Mouse (Mus musculus): ENCODE results near the gene Rab11fip4. TPM values are rescaled to one million over a fixed set of nuclear protein-coding genes. Genes with fewer than 3 reads are reported as not detected.

The Rab11fip4 gene
- polyA plus RNA-seq, 1 experiment from 2014 or later, result 0.73 TPM

DNA sequence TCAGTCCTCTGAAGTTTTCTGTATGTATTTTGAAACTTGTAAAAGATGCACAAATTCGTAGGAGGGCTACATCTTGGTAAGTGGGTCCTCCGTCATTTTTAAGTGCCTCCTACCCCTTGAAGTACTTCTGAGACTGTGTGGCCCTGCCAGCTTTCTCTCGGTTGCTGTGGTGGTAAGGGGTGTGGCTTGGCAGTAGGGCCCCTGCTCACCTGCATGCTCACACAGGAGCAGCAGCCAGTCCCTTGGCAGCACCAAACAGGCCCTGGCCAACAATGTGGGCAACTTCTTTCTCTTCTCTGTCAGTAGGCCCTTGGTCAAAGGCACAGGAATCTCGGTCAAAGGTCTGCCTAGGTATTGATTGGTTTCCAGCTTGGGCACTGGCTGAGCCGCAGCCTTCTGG, 82.1 kb downstream of the Rab11fip4 start:
- ATAC-seq (replicated peaks; ENCODE audit: insufficient number of reproducible peaks, low FRiP score, low TSS enrichment), result no peak
- Histone ChIP-seq H3K4me1 (ENCODE audit: control insufficient read depth, insufficient read depth, low read length) (peaks cover 3% of the 10 kb centered on the region; the same call in 1 of the 2 replicates), H3K27me3 (ENCODE audit: control insufficient read depth, insufficient read depth, low read length) (no peaks in the 10 kb centered on the region), H3K9me3 (replicated peaks; ENCODE audit: control insufficient read depth, low read length) (no peaks in the 10 kb centered on the region), H3K36me3 (ENCODE audit: control insufficient read depth, insufficient read depth, low read length) (no peaks in the 10 kb centered on the region), H3K4me2 (no peak overlapping the region), H3K9ac (ENCODE audit: low read depth, low read length) (no peak overlapping the region), H3K4me3 (ENCODE audit: low read depth, low read length) (no peak overlapping the region), H3K27ac (ENCODE audit: low read depth, low read length) (no peak overlapping the region)
- 75% methylated on average over 5 of the region's 5 CpGs for WGBS (ENCODE audit: insufficient replicate concordance)

DNA sequence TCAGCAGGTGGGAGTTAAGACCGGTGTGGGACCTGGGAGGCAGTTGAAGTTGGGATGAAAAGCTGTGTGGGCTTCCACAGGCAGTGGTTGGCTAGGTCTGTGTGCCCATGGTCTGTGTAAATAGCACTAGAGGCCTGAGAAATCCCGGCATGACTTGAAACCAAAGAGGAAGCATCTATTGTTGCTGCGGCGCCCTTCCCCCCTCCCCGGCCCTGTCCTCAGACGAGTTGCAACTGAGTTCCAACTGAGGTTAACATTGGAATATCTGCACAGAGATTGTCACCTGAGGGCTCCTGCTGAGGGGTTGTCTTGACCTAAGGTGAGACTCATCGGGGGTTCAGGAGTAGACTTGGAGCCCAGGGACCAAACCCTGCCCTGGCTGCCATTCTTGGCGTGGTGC, 82.7 kb downstream of the Rab11fip4 start:
- Histone ChIP-seq H3K36me3 (ENCODE audit: control insufficient read depth, insufficient read depth, low read length) (no peaks in the 10 kb centered on the region), H3K9me3 (replicated peaks; ENCODE audit: control insufficient read depth, low read length) (no peaks in the 10 kb centered on the region), H3K4me1 (ENCODE audit: control insufficient read depth, insufficient read depth, low read length) (peaks cover 3% of the 10 kb centered on the region; the same call in 1 of the 2 replicates), H3K4me2 (no peak overlapping the region), H3K27ac (ENCODE audit: low read depth, low read length) (no peak overlapping the region), H3K4me3 (ENCODE audit: low read depth, low read length) (no peak overlapping the region), H3K9ac (ENCODE audit: low read depth, low read length) (no peak overlapping the region), H3K27me3 (ENCODE audit: control insufficient read depth, insufficient read depth, low read length) (no peaks in the 10 kb centered on the region)
- no peak for ATAC-seq (replicated peaks; ENCODE audit: insufficient number of reproducible peaks, low FRiP score, low TSS enrichment)
- WGBS (ENCODE audit: insufficient replicate concordance), result 58% methylated on average over 8 of the region's 8 CpGs

DNA sequence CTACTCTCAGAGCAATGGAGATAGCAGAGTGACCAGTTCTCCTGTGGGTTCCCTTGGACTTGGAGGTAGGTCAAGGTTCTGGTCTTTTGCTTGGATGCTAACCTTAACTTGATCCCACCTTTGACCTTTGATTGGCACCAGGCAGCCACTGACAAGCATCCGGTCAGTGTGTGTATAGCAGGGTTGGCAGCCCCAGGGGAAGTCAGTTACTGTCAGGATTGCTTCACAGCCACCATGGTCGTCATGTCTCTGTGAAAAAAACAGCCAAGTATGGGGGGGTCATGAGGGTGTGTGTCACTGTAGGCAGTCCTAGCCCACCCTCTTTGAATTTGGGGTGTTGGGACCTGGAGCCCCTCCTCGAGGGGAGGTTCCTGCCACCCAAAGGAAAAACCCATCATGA, 83.2 kb downstream of the Rab11fip4 start:
- H3K27ac ChIP-seq (ENCODE audit: low read depth, low read length), result no peak overlapping the region

DNA sequence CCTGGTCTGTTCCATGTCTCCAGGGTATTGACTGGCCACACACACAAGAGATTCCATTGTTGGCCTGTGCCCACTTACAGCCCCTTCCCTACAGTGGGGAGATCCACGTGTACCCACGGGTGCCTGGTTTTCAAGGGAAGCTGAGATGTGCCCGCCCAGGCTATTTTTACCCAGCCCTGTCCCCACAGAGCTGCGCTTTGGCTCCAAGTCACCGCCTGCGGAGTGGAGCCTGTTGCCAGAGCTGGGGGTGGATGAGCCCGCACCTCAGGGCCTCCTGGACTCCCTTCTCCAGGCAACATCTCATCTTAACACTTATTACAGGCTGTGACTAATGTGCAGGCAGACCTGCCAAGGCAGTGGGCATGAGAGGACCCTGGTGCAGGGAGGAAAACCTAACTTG, 83.6 kb downstream of the Rab11fip4 start:
- 74% methylated on average over 7 of the region's 7 CpGs for WGBS (ENCODE audit: insufficient replicate concordance)
- H3K36me3 ChIP-seq (ENCODE audit: control insufficient read depth, insufficient read depth, low read length), result no peaks in the 10 kb centered on the region
- no peak overlapping the region for H3K4me3 ChIP-seq (ENCODE audit: low read depth, low read length)
- H3K4me1 ChIP-seq (ENCODE audit: control insufficient read depth, insufficient read depth, low read length), result peaks cover 3% of the 10 kb centered on the region; the same call in 1 of the 2 replicates
- no peaks in the 10 kb centered on the region for H3K9me3 ChIP-seq (replicated peaks; ENCODE audit: control insufficient read depth, low read length)
- H3K27ac ChIP-seq (ENCODE audit: low read depth, low read length), result no peak overlapping the region
- H3K9ac ChIP-seq (ENCODE audit: low read depth, low read length), result no peak overlapping the region
- no peak overlapping the region for H3K4me2 ChIP-seq
- no peak for ATAC-seq (replicated peaks; ENCODE audit: insufficient number of reproducible peaks, low FRiP score, low TSS enrichment)
- no peaks in the 10 kb centered on the region for H3K27me3 ChIP-seq (ENCODE audit: control insufficient read depth, insufficient read depth, low read length)

More for the DNA sequence above, 83.2 kb downstream of the Rab11fip4 start:
- H3K27me3 ChIP-seq (ENCODE audit: control insufficient read depth, insufficient read depth, low read length), result no peaks in the 10 kb centered on the region
- no peak overlapping the region for H3K9ac ChIP-seq (ENCODE audit: low read depth, low read length)
- no peak overlapping the region for H3K4me3 ChIP-seq (ENCODE audit: low read depth, low read length)
- ATAC-seq (replicated peaks; ENCODE audit: insufficient number of reproducible peaks, low FRiP score, low TSS enrichment), result no peak
- 75% methylated on average over 3 of the region's 3 CpGs for WGBS (ENCODE audit: insufficient replicate concordance)
- peaks cover 3% of the 10 kb centered on the region; the same call in 1 of the 2 replicates for H3K4me1 ChIP-seq (ENCODE audit: control insufficient read depth, insufficient read depth, low read length)
- no peaks in the 10 kb centered on the region for H3K9me3 ChIP-seq (replicated peaks; ENCODE audit: control insufficient read depth, low read length)
- no peaks in the 10 kb centered on the region for H3K36me3 ChIP-seq (ENCODE audit: control insufficient read depth, insufficient read depth, low read length)
- H3K4me2 ChIP-seq, result no peak overlapping the region

DNA sequence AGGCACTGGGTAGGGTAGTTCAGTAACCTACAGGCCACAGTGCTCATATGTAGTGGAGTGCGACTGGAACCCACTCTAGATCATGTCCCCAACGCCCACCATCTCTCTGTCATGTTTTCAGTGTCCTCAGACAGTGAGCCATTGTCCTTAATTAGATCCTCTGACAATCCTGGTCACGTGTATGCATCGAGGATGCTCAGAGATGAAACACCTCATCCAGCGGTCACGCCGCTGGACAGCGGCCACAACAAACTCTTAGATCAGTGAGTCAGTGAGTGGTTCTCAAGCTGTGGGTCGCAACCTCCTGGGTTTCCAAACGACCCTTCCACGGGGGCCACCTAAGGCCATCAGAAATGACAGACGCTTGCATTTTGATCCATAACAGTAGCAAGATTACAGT, 84.3 kb downstream of the Rab11fip4 start:
- no peak overlapping the region for H3K4me2 ChIP-seq
- H3K9ac ChIP-seq (ENCODE audit: low read depth, low read length), result no peak overlapping the region
- H3K4me1 ChIP-seq (ENCODE audit: control insufficient read depth, insufficient read depth, low read length), result peaks cover 2% of the 10 kb centered on the region; the same call in 1 of the 2 replicates
- H3K4me3 ChIP-seq (ENCODE audit: low read depth, low read length), result no peak overlapping the region
- H3K27me3 ChIP-seq (ENCODE audit: control insufficient read depth, insufficient read depth, low read length), result no peaks in the 10 kb centered on the region
- 75% methylated on average over 12 of the region's 12 CpGs for WGBS (ENCODE audit: insufficient replicate concordance)
- no peaks in the 10 kb centered on the region for H3K36me3 ChIP-seq (ENCODE audit: control insufficient read depth, insufficient read depth, low read length)
- ATAC-seq (replicated peaks; ENCODE audit: insufficient number of reproducible peaks, low FRiP score, low TSS enrichment), result no peak
- H3K9me3 ChIP-seq (replicated peaks; ENCODE audit: control insufficient read depth, low read length), result no peaks in the 10 kb centered on the region
- H3K27ac ChIP-seq (ENCODE audit: low read depth, low read length), result no peak overlapping the region

DNA sequence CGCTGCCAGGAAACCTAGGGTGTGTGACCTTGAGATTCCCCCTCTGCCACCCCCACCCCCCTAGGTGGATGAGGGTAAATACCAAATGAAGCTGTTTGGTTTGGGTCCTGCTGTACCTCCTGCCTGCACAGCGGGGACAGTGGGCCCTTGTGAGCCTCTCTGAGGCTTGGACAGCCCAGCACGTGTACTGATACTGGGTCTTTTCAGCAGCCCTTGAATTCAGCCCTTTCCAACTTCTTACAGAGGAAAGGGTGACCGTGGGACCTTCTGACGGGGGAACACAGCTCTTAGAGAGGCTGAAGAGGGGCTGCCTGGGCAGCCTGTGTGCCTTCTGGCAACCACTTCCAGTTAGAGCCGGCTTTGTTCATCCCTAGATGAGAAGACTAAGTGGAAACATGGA, 85.0 kb downstream of the Rab11fip4 start:
- Histone ChIP-seq H3K4me1 (ENCODE audit: control insufficient read depth, insufficient read depth, low read length) (no peaks in the 10 kb centered on the region; the same call in 1 of the 2 replicates), H3K9ac (ENCODE audit: low read depth, low read length) (no peak overlapping the region), H3K9me3 (replicated peaks; ENCODE audit: control insufficient read depth, low read length) (no peaks in the 10 kb centered on the region), H3K4me2 (no peak overlapping the region), H3K27me3 (ENCODE audit: control insufficient read depth, insufficient read depth, low read length) (no peaks in the 10 kb centered on the region), H3K36me3 (ENCODE audit: control insufficient read depth, insufficient read depth, low read length) (no peaks in the 10 kb centered on the region), H3K27ac (ENCODE audit: low read depth, low read length) (no peak overlapping the region), H3K4me3 (ENCODE audit: low read depth, low read length) (no peak overlapping the region)
- 65% methylated on average over 6 of the region's 6 CpGs for WGBS (ENCODE audit: insufficient replicate concordance)
- ATAC-seq (replicated peaks; ENCODE audit: insufficient number of reproducible peaks, low FRiP score, low TSS enrichment), result no peak

DNA sequence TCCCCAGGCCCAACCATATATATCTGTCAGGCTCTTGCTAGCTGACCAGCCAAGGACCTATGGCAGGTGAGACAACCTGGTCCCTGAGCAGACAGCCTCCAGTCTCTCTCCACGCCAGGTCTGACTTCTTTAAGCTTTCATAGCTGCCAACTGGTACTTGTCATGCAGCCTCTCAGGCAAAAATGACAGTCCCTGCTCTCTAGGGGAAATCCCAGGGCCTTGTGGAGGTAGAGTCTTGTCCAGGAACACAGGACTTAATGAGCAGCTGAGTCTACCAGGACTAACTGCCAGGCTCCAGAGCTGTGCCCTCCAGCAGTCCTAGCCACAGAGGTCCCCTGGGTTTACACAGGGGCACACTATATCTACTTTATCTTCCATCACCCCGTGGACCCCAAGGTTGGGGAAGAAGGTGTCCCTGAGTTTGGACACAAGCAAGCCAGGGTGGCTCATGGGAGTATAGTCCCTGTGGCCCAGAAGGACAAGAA, 85.5 kb downstream of the Rab11fip4 start:
- Histone ChIP-seq H3K9ac (ENCODE audit: low read depth, low read length) (no peak overlapping the region), H3K4me3 (ENCODE audit: low read depth, low read length) (no peak overlapping the region), H3K4me2 (no peak overlapping the region), H3K36me3 (ENCODE audit: control insufficient read depth, insufficient read depth, low read length) (no peaks in the 10 kb centered on the region), H3K4me1 (ENCODE audit: control insufficient read depth, insufficient read depth, low read length) (no peaks in the 10 kb centered on the region; the same call in 1 of the 2 replicates), H3K9me3 (replicated peaks; ENCODE audit: control insufficient read depth, low read length) (no peaks in the 10 kb centered on the region), H3K27me3 (ENCODE audit: control insufficient read depth, insufficient read depth, low read length) (no peaks in the 10 kb centered on the region), H3K27ac (ENCODE audit: low read depth, low read length) (no peak overlapping the region)
- 59% methylated on average over 2 of the region's 2 CpGs for WGBS (ENCODE audit: insufficient replicate concordance)
- ATAC-seq (replicated peaks; ENCODE audit: insufficient number of reproducible peaks, low FRiP score, low TSS enrichment), result no peak

DNA sequence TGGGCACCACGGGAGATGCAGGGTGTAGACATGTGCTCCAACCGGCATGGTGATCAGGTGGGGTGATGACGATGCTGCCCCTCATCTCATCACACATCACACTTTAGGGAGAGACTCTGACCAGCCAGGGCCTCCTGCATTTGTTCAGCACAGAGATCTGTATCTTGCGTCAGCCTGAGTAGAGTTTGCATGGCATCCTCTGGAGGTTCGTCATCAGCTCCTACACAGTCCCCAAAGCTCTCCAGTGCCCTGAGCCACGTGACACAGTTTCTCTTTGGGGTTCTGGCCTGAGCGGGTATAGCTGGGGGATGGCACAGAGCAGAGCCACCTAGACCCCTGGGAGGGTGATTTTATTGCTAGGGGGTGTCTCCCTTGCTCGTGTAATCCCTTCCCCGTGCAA, 86.4 kb downstream of the Rab11fip4 start:
- no peak overlapping the region for H3K4me3 ChIP-seq (ENCODE audit: low read depth, low read length)
- no peak overlapping the region for H3K27ac ChIP-seq (ENCODE audit: low read depth, low read length)
- 74% methylated on average over 9 of the region's 9 CpGs for WGBS (ENCODE audit: insufficient replicate concordance)
- H3K9me3 ChIP-seq (replicated peaks; ENCODE audit: control insufficient read depth, low read length), result no peaks in the 10 kb centered on the region
- H3K36me3 ChIP-seq (ENCODE audit: control insufficient read depth, insufficient read depth, low read length), result no peaks in the 10 kb centered on the region
- no peak overlapping the region for H3K4me2 ChIP-seq
- H3K9ac ChIP-seq (ENCODE audit: low read depth, low read length), result no peak overlapping the region
- no peaks in the 10 kb centered on the region for H3K27me3 ChIP-seq (ENCODE audit: control insufficient read depth, insufficient read depth, low read length)
- no peak for ATAC-seq (replicated peaks; ENCODE audit: insufficient number of reproducible peaks, low FRiP score, low TSS enrichment)
- no peaks in the 10 kb centered on the region; the same call in 1 of the 2 replicates for H3K4me1 ChIP-seq (ENCODE audit: control insufficient read depth, insufficient read depth, low read length)
